ENCODE assay signal across 9 mouse cellular contexts in genomic region chr6:90818956-90819355, GRCm38 (mm10).
DNase-seq lines count a peak whose midpoint lies in the region; ATAC-seq lines count a peak whose summit lies in the region.
"Had no signal": no experiment of that assay in that cellular context is flagged by ENCODE, and none has a peak within 500 bp of the region (broad histone marks: within the 10 kb centered on the region; RNA-seq: fewer than 3 reads in every experiment).

No protein-coding gene starts in this region.

- 0% methylated on average over 1 of the region's 4 CpGs for WGBS in forebrain, embryonic 11.5 days
- WGBS in forebrain, embryonic 16.5 days = no CpG with 5 or more reads among the region's 4 CpGs

- ATAC-seq in forebrain, embryonic 11.5 days (replicated peaks; ENCODE audit: low FRiP score) = no peak
- no peak for ATAC-seq in forebrain, embryonic 16.5 days
- peak; percentile 83 for ATAC-seq in megakaryocyte progenitor cell, adult 5-6 weeks (replicated peaks; ENCODE audit: poor library complexity)

- H3K9me3 ChIP-seq in forebrain, embryonic 11.5 days (ENCODE audit: control insufficient read depth, low read length) = no peaks in the 10 kb centered on the region
- H3K9me3 ChIP-seq in forebrain, embryonic 16.5 days (ENCODE audit: control insufficient read depth, low read length) = no peaks in the 10 kb centered on the region
- H3K9me3 ChIP-seq: limb, embryonic 15.5 days had no signal

- H3K4me3 ChIP-seq in forebrain, embryonic 11.5 days (ENCODE audit: low read depth, low read length) = no peak overlapping the region
- H3K4me3 ChIP-seq in forebrain, embryonic 16.5 days (replicated peaks; ENCODE audit: low read length) = no peak overlapping the region
- H3K4me3 ChIP-seq: limb, embryonic 15.5 days had no signal

- no peaks in the 10 kb centered on the region for H3K36me3 ChIP-seq in forebrain, embryonic 11.5 days (ENCODE audit: control insufficient read depth, insufficient read depth, low read length)
- no peaks in the 10 kb centered on the region for H3K36me3 ChIP-seq in forebrain, embryonic 16.5 days (ENCODE audit: control insufficient read depth, insufficient read depth)
- H3K36me3 ChIP-seq: limb, embryonic 15.5 days had no signal

- no peak overlapping the region for H3K4me2 ChIP-seq in forebrain, embryonic 11.5 days (ENCODE audit: low read depth, low read length, severe bottlenecking)
- no peak overlapping the region for H3K4me2 ChIP-seq in forebrain, embryonic 16.5 days (ENCODE audit: low read length)
- H3K4me2 ChIP-seq: limb, embryonic 15.5 days had no signal

- H3K27ac ChIP-seq in forebrain, embryonic 11.5 days (ENCODE audit: low read depth, low read length) = no peak overlapping the region
- H3K27ac ChIP-seq in forebrain, embryonic 16.5 days (ENCODE audit: low read length) = no peak overlapping the region
- H3K27ac ChIP-seq: limb, embryonic 15.5 days had no signal

- H3K4me1 ChIP-seq in forebrain, embryonic 11.5 days (replicated peaks; ENCODE audit: control insufficient read depth, insufficient read depth, low read length) = no peaks in the 10 kb centered on the region
- peaks cover 8% of the 10 kb centered on the region for H3K4me1 ChIP-seq in forebrain, embryonic 16.5 days (replicated peaks; ENCODE audit: control insufficient read depth, insufficient read depth, low read length)
- H3K4me1 ChIP-seq: limb, embryonic 15.5 days had no signal

- H3K9ac ChIP-seq in forebrain, embryonic 11.5 days (ENCODE audit: low read length) = no peak overlapping the region
- H3K9ac ChIP-seq in forebrain, embryonic 16.5 days (replicated peaks; ENCODE audit: low read depth, low read length) = no peak overlapping the region
- H3K9ac ChIP-seq: limb, embryonic 15.5 days had no signal

- DNase-seq in forebrain, embryonic 11.5 days (ENCODE audit: low spot score) = peak; percentile 85
- peak; percentile 67 for DNase-seq in ES-CJ7 (ENCODE audit: low read depth, low spot score)
- peak; percentile 53 for DNase-seq in c-Kit-positive CD71-positive TER-119-negative erythroid progenitor cells, embryonic 14.5 days (ENCODE audit: low read depth)
- DNase-seq in gastrocnemius, adult 8-10 months (ENCODE audit: low spot score in 2 of 2) = peak; percentile 21 to 39
- peak; percentile 42 to 78 for DNase-seq in layer of hippocampus, adult 8-10 months (ENCODE audit: low spot score in 2 of 2)
- peak; percentile 65 for DNase-seq in skeletal muscle tissue, adult 2 months (ENCODE audit: low read depth, low spot score)

- no peaks in the 10 kb centered on the region for H3K27me3 ChIP-seq in forebrain, embryonic 11.5 days (ENCODE audit: control insufficient read depth, insufficient read depth, low read length)
- no peaks in the 10 kb centered on the region for H3K27me3 ChIP-seq in forebrain, embryonic 16.5 days (replicated peaks; ENCODE audit: control insufficient read depth, insufficient read depth, low read length)
- H3K27me3 ChIP-seq: limb, embryonic 15.5 days had no signal

Comparison
In these comparisons a context has a peak if more than half of its experiments do, and no peak if none do; other contexts are left out.
1. DNase-seq: peak in every context shown above with its lines; median percentile 85 in forebrain, embryonic 11.5 days; 67 in ES-CJ7; 65 in skeletal muscle tissue, adult 2 months; 60 in layer of hippocampus, adult 8-10 months; 53 in c-Kit-positive CD71-positive TER-119-negative erythroid progenitor cells, embryonic 14.5 days; 30 in gastrocnemius, adult 8-10 months.